In the genomic region with DNA sequence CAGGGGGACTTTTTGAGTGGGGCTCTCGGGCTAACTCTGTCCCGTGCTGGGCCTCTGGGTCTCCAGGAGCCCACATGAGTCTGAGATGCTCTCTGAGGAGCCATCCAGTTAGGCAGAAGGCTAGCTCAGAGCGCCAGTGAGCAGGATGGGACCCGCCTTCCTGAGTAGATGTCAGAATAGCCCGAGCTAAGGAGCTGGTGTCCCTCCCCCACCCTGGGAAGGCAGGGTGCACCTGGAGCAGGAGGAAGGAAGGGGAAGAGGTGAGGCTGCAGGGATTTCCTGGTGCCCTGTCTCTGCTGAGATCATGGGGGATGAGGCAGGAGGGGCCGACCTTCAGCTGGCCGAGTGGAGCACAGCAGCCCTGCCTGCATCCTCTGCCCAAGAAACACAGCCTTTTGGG, we compare ENCODE assay signal across 8 mouse cellular contexts. TPM values are rescaled to one million over a fixed set of nuclear protein-coding genes. Genes with fewer than 3 reads are reported as not detected.
A peak's percentile ranks its signal among the peaks of the same experiment; 100 is the strongest.
DNase-seq lines count a peak whose midpoint lies in the region; ATAC-seq lines count a peak whose summit lies in the region.

No protein-coding gene starts in this region.

- H3K4me2 ChIP-seq in limb, embryonic 13.5 days (replicated peaks): peak overlapping the region; percentile 60
- H3K4me2 ChIP-seq in neural tube, embryonic 13.5 days: peak overlapping the region; percentile 54

- peak overlapping the region; percentile 37 for H3K4me3 ChIP-seq in limb, embryonic 13.5 days
- peak overlapping the region; percentile 37 for H3K4me3 ChIP-seq in neural tube, embryonic 13.5 days

- no peaks in the 10 kb centered on the region for H3K9me3 ChIP-seq in limb, embryonic 13.5 days
- H3K9me3 ChIP-seq in neural tube, embryonic 13.5 days: no peaks in the 10 kb centered on the region

- peak overlapping the region; percentile 37; the same call in 1 of the 2 replicates for H3K9ac ChIP-seq in limb, embryonic 13.5 days
- no peak overlapping the region; the same call in 1 of the 2 replicates for H3K9ac ChIP-seq in neural tube, embryonic 13.5 days

- 45% methylated on average over 7 of the region's 7 CpGs for WGBS in limb, embryonic 13.5 days
- WGBS in neural tube, embryonic 13.5 days: 52% methylated on average over 7 of the region's 7 CpGs

- peaks cover 47% of the 10 kb centered on the region for H3K4me1 ChIP-seq in limb, embryonic 13.5 days
- peaks cover 25% of the 10 kb centered on the region for H3K4me1 ChIP-seq in neural tube, embryonic 13.5 days (replicated peaks)

- peak overlapping the region; percentile 44; the same call in 1 of the 2 replicates for H3K27ac ChIP-seq in limb, embryonic 13.5 days
- peak overlapping the region; percentile 34; the same call in 1 of the 2 replicates for H3K27ac ChIP-seq in neural tube, embryonic 13.5 days (replicated peaks)

- H3K36me3 ChIP-seq in limb, embryonic 13.5 days: no peaks in the 10 kb centered on the region
- no peaks in the 10 kb centered on the region for H3K36me3 ChIP-seq in neural tube, embryonic 13.5 days

- intact Hi-C loops in heart, postnatal 25 days (cut with DNase I): no loop called here

- peak; percentile 46 for DNase-seq in 416B (ENCODE audit: low read depth)
- peak; percentile 66 to 81 for DNase-seq in adrenal gland, postnatal 36 days
- peak; percentile 77 for DNase-seq in heart, postnatal 25 days (ENCODE audit: low spot score)
- no peak for DNase-seq in natural killer cell, adult 2 months (ENCODE audit: low spot score in 2 of 2)
- DNase-seq in spleen, adult 18-20 months: no peak
- no peak for DNase-seq in right cerebral cortex, postnatal 4 days

- H3K27me3 ChIP-seq in limb, embryonic 13.5 days: no peaks in the 10 kb centered on the region
- H3K27me3 ChIP-seq in neural tube, embryonic 13.5 days: no peaks in the 10 kb centered on the region

- no peak for ATAC-seq in limb, embryonic 13.5 days (ENCODE audit: low FRiP score, low read depth)
- ATAC-seq in neural tube, embryonic 13.5 days (ENCODE audit: low read depth): 0 out of 2 replicates have a peak, but pooled peaks have one; percentile 4

RNA-seq across cellular contexts. Expression of gene Sh2d3c, which starts 7.6 kb away (rescaled TPM):
- 10 to 100 TPM; 13.0 to 18.9 TPM for total RNA-seq in adrenal gland, postnatal 36 days (2021)
- total RNA-seq in heart, postnatal 25 days (2021): 10 to 100 TPM; 20.7 to 25.4 TPM
- polyA plus RNA-seq in limb, embryonic 13.5 days (2015; fragmentation: Nextera tagmentation; extraction: Ambion mirVana): 21.2 and 22.9 TPM in 2 replicates
- 42.5 and 51.4 TPM in 2 replicates for polyA plus RNA-seq in neural tube, embryonic 13.5 days (2015; fragmentation: Nextera tagmentation; extraction: Ambion mirVana)

RNA-seq across cellular contexts. Expression of gene 6330409D20Rik, which starts 12.4 kb away (rescaled TPM):
- not detected for total RNA-seq in adrenal gland, postnatal 36 days (2021)
- total RNA-seq in heart, postnatal 25 days (2021): not detected
- 0.51 TPM in 1 of 2 replicates, not detected in the other for polyA plus RNA-seq in limb, embryonic 13.5 days (2015; fragmentation: Nextera tagmentation; extraction: Ambion mirVana)
- 3.2 and 4.0 TPM in 2 replicates for polyA plus RNA-seq in neural tube, embryonic 13.5 days (2015; fragmentation: Nextera tagmentation; extraction: Ambion mirVana)

RNA-seq across cellular contexts. Expression of gene Cdk9, which starts 15.6 kb away (rescaled TPM):
- 10 to 100 TPM; 74.7 to 76.3 TPM for total RNA-seq in adrenal gland, postnatal 36 days (2021)
- 10 to 100 TPM; 23.4 to 26.4 TPM for total RNA-seq in heart, postnatal 25 days (2021)
- 106 and 112 TPM in 2 replicates for polyA plus RNA-seq in limb, embryonic 13.5 days (2015; fragmentation: Nextera tagmentation; extraction: Ambion mirVana)
- 72.2 and 74.6 TPM in 2 replicates for polyA plus RNA-seq in neural tube, embryonic 13.5 days (2015; fragmentation: Nextera tagmentation; extraction: Ambion mirVana)

RNA-seq across cellular contexts. Expression of gene Fpgs, which starts 24.5 kb away (rescaled TPM):
- total RNA-seq in adrenal gland, postnatal 36 days (2021): 10 to 100 TPM; 12.8 to 14.9 TPM
- total RNA-seq in heart, postnatal 25 days (2021): 1 to 10 TPM; 4.2 to 6.0 TPM
- 34.3 and 35.4 TPM in 2 replicates for polyA plus RNA-seq in limb, embryonic 13.5 days (2015; fragmentation: Nextera tagmentation; extraction: Ambion mirVana)
- 14.3 and 14.7 TPM in 2 replicates for polyA plus RNA-seq in neural tube, embryonic 13.5 days (2015; fragmentation: Nextera tagmentation; extraction: Ambion mirVana)

RNA-seq across cellular contexts. Expression of gene Tor2a, which starts 28.6 kb away (rescaled TPM):
- total RNA-seq in adrenal gland, postnatal 36 days (2021): 10 to 100 TPM; 26.7 to 32.5 TPM
- total RNA-seq in heart, postnatal 25 days (2021): 1 to 10 TPM; 8.1 to 8.3 TPM
- 72.7 and 74.5 TPM in 2 replicates for polyA plus RNA-seq in limb, embryonic 13.5 days (2015; fragmentation: Nextera tagmentation; extraction: Ambion mirVana)
- 53.2 and 55.8 TPM in 2 replicates for polyA plus RNA-seq in neural tube, embryonic 13.5 days (2015; fragmentation: Nextera tagmentation; extraction: Ambion mirVana)

Comparison
In these comparisons a context has a peak if more than half of its experiments do, and no peak if none do; other contexts are left out.
1. DNase-seq: peak in 416B (single experiment), adrenal gland, postnatal 36 days (2 of 2) and heart, postnatal 25 days (single experiment); none in natural killer cell, adult 2 months (0 of 2), spleen, adult 18-20 months (0 of 2) and right cerebral cortex, postnatal 4 days (single experiment).